Mouse (Mus musculus) bone marrow, adult 2 months (tissue): ENCODE data around the gene Slc6a20b.

Experiments used
- CTCF ChIP-seq: fragments of 200-500 bp; IDR thresholded peaks from 2 replicates; pipeline ENCODE4 v1.5.1; 2011; ENCODE audit warnings: low read length, control low read depth; ENCODE audit not compliant: control insufficient read depth, insufficient read depth
- POLR2A ChIP-seq: fragments of 200-500 bp; IDR thresholded peaks from 2 replicates; pipeline ENCODE4 v1.6.1; 2011; ENCODE audit warnings: low read depth, mild to moderate bottlenecking, control low read depth, low read length, borderline replicate concordance; ENCODE audit not compliant: control insufficient read depth

DNA sequence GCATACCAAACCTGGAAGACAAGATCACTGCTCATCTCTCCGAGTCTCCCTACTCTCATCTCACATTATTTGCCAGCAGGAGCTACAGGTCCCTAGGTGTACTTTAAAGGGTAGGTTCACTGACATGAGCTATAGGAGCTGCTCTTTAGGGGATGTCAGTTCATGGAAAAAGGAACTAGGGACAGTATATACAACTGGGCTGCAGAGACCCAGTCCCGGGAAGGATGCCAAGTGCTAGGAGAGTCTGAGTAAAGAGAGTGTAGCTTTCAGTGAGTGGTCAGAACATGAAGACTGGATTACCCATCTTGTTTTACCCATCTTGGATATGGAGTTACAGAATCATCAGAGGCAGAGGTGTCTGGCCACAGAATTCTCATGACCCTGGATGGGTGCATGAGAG, 35.0 kb downstream of the Slc6a20b start:
- TF ChIP-seq CTCF, result no peak
- TF ChIP-seq POLR2A, result no peak
